Mouse (Mus musculus) heart, embryonic 11.5 days (tissue): Measurements from ENCODE around the gene Rpl10a. TPM values are rescaled to one million over a fixed set of nuclear protein-coding genes. Genes with fewer than 3 reads are reported as not detected.
A peak's percentile ranks its signal among the peaks of the same experiment; 100 is the strongest.
"Not testable (repeated sequence)": the region's sequence is repeated elsewhere in the genome, so short reads cannot be mapped to it uniquely, and the experiment has no call there.

ENCODE experiments used
- ATAC-seq: fragments of 200-750 bp; cut with Nextera tagmentation; replicated peaks from 2 replicates; pipeline ENCODE4 v1.8.0; 2017; ENCODE audit warnings: moderate library complexity; ENCODE audit not compliant: insufficient number of reproducible peaks, low FRiP score, low TSS enrichment
- H3K27ac ChIP-seq: fragments of 300-500 bp; sonication (generic); 2 replicates; pipeline ENCODE4 v1.5.1; 2014; ENCODE audit warnings: mild to moderate bottlenecking, low read depth, low read length
- H3K27me3 ChIP-seq: fragments of 300-500 bp; sonication (generic); 2 replicates; pipeline ENCODE4 v1.6.1; 2014; ENCODE audit warnings: mild to moderate bottlenecking, low read length, mixed read lengths; ENCODE audit not compliant: control insufficient read depth, insufficient read depth
- H3K36me3 ChIP-seq: fragments of 300-500 bp; sonication (generic); 2 replicates; pipeline ENCODE4 v1.6.1; 2014; ENCODE audit warnings: mild to moderate bottlenecking, low read length, moderate library complexity, mixed read lengths; ENCODE audit not compliant: control insufficient read depth, insufficient read depth
- H3K4me1 ChIP-seq: fragments of 300-500 bp; sonication (generic); 2 replicates; pipeline ENCODE4 v1.6.1; 2014; ENCODE audit warnings: low read length; ENCODE audit not compliant: control insufficient read depth, insufficient read depth
- H3K4me2 ChIP-seq: fragments of 300-500 bp; sonication (generic); 2 replicates; pipeline ENCODE4 v1.6.1; 2014; ENCODE audit warnings: mild to moderate bottlenecking, moderate library complexity
- H3K4me3 ChIP-seq: fragments of 300-500 bp; sonication (generic); 2 replicates; pipeline ENCODE4 v1.5.1; 2014; ENCODE audit warnings: low read depth, low read length
- H3K9ac ChIP-seq: fragments of 300-500 bp; sonication (generic); 2 replicates; pipeline ENCODE4 v1.6.1; 2014; ENCODE audit warnings: mild to moderate bottlenecking, low read depth, low read length, moderate library complexity
- H3K9me3 ChIP-seq: fragments of 300-500 bp; sonication (generic); replicated peaks from 2 replicates; pipeline ENCODE4 v1.6.1; 2016; ENCODE audit warnings: low read length; ENCODE audit not compliant: control insufficient read depth
- WGBS: fragments of 180-500 bp; shearing (Covaris S2); extraction: QIAGEN DNeasy Blood & Tissue Kit; methylation state at CpG from one replicate; pipeline ENCODE4 v1.1.7; 2014; ENCODE audit not compliant: insufficient replicate concordance; 5-methylcytosine and 5-hydroxymethylcytosine counted together
- polyA plus RNA-seq: library from polyadenylated mRNA; unstranded; fragments of >200 nt; fragmentation: Nextera tagmentation; extraction: Ambion mirVana; gene quantifications from 2 replicates; pipeline ENCODE4 v1.2.1, GENCODE M21; 2014

The Rpl10a gene
- polyA plus RNA-seq, 1 experiment from 2014 or later = 446 TPM

GRCm38 (mm10) chr17:28323786-28324185 lies 4.5 kb upstream of the Rpl10a start:
- H3K9me3 ChIP-seq = no peaks in the 10 kb centered on the region
- WGBS = 84% methylated on average over 8 of the region's 8 CpGs
- no peak overlapping the region for H3K4me3 ChIP-seq
- H3K4me1 ChIP-seq = peaks cover 6% of the 10 kb centered on the region; the same call in 1 of the 2 replicates
- no peak overlapping the region for H3K27ac ChIP-seq
- no peaks in the 10 kb centered on the region for H3K27me3 ChIP-seq
- no peak for ATAC-seq
- no peak overlapping the region for H3K4me2 ChIP-seq
- no peak overlapping the region for H3K9ac ChIP-seq
- peaks cover 7% of the 10 kb centered on the region; the same call in 1 of the 2 replicates for H3K36me3 ChIP-seq

- peaks cover 11% of the 10 kb centered on the region for H3K36me3 ChIP-seq
- 97% methylated on average over 7 of the region's 7 CpGs for whole genome bisulfite sequencing
Observed at GRCm38 (mm10) chr17:28324416-28324815, 3.9 kb upstream of the Rpl10a start.

GRCm38 (mm10) chr17:28325751-28326150 lies 2.5 kb upstream of the Rpl10a start:
- H3K4me2 ChIP-seq = no peak overlapping the region
- H3K27me3 ChIP-seq = no peaks in the 10 kb centered on the region
- peaks cover 12% of the 10 kb centered on the region for H3K4me1 ChIP-seq
- no peak overlapping the region for H3K9ac ChIP-seq
- H3K36me3 ChIP-seq = peaks cover 13% of the 10 kb centered on the region
- 89% methylated on average over 8 of the region's 8 CpGs for WGBS
- H3K4me3 ChIP-seq = no peak overlapping the region
- H3K9me3 ChIP-seq = no peaks in the 10 kb centered on the region
- H3K27ac ChIP-seq = no peak overlapping the region
- no peak for ATAC-seq

More at GRCm38 (mm10) chr17:28324416-28324815, 3.9 kb upstream of the Rpl10a start:
- H3K9ac ChIP-seq, H3K27ac ChIP-seq, H3K4me3 ChIP-seq, H3K27me3 ChIP-seq, ATAC-seq, H3K9me3 ChIP-seq, H3K4me2 ChIP-seq, H3K4me1 ChIP-seq: not testable (repeated sequence)

- H3K9me3 ChIP-seq = no peaks in the 10 kb centered on the region
- no peak for ATAC-seq
- peaks cover 18% of the 10 kb centered on the region for H3K4me1 ChIP-seq
- no peak overlapping the region for H3K4me2 ChIP-seq
- no peaks in the 10 kb centered on the region for H3K27me3 ChIP-seq
- H3K36me3 ChIP-seq = peaks cover 16% of the 10 kb centered on the region
- H3K4me3 ChIP-seq = no peak overlapping the region
- H3K27ac ChIP-seq = no peak overlapping the region
- H3K9ac ChIP-seq = peak overlapping the region; percentile 68; the same call in 1 of the 2 replicates
- 80% methylated on average over 3 of the region's 3 CpGs for WGBS
Observed at GRCm38 (mm10) chr17:28326951-28327350, 1.3 kb upstream of the Rpl10a start.

GRCm38 (mm10) chr17:28327673-28328325 lies 472 bp upstream of the Rpl10a start:
- peak overlapping the region; percentile 98 for H3K27ac ChIP-seq
- ATAC-seq = peak; percentile 24; the same call in 1 of the 2 replicates
- peak overlapping the region; percentile 68 for H3K9ac ChIP-seq
- no peaks in the 10 kb centered on the region for H3K27me3 ChIP-seq
- 10% methylated on average over 22 of the region's 22 CpGs for WGBS
- H3K4me1 ChIP-seq = peaks cover 23% of the 10 kb centered on the region
- H3K36me3 ChIP-seq = peaks cover 18% of the 10 kb centered on the region
- no peaks in the 10 kb centered on the region for H3K9me3 ChIP-seq
- peak overlapping the region; percentile 96 for H3K4me2 ChIP-seq
- H3K4me3 ChIP-seq = peak overlapping the region; percentile 97

- Histone ChIP-seq H3K9ac (peak overlapping the region; percentile 100), H3K27ac (peak overlapping the region; percentile 98), H3K27me3 (no peaks in the 10 kb centered on the region), H3K9me3 (no peaks in the 10 kb centered on the region), H3K4me3 (peak overlapping the region; percentile 97), H3K36me3 (peaks cover 21% of the 10 kb centered on the region), H3K4me2 (peak overlapping the region; percentile 96), H3K4me1 (peaks cover 34% of the 10 kb centered on the region)
- WGBS = under 1% methylated on average over 25 of the region's 25 CpGs
- 0 out of 2 replicates have a peak, but pooled peaks have one; percentile 2 for ATAC-seq
Observed at GRCm38 (mm10) chr17:28328946-28329345, 675 bp downstream of the Rpl10a start.

GRCm38 (mm10) chr17:28329503-28330231 lies 1.4 kb downstream of the Rpl10a start:
- Histone ChIP-seq H3K27me3 (no peaks in the 10 kb centered on the region), H3K27ac (peak overlapping the region; percentile 98), H3K4me2 (peak overlapping the region; percentile 96), H3K9me3 (no peaks in the 10 kb centered on the region), H3K36me3 (peaks cover 17% of the 10 kb centered on the region), H3K9ac (peak overlapping the region; percentile 100), H3K4me3 (peak overlapping the region; percentile 97), H3K4me1 (peaks cover 38% of the 10 kb centered on the region)
- 8% methylated on average over 4 of the region's 4 CpGs for WGBS
- no peak for ATAC-seq

- Histone ChIP-seq H3K9me3 (no peaks in the 10 kb centered on the region), H3K4me3 (peak overlapping the region; percentile 97), H3K4me2 (peak overlapping the region; percentile 96), H3K36me3 (peaks cover 17% of the 10 kb centered on the region), H3K4me1 (peaks cover 38% of the 10 kb centered on the region), H3K27me3 (no peaks in the 10 kb centered on the region), H3K9ac (peak overlapping the region; percentile 100), H3K27ac (no peak overlapping the region)
- ATAC-seq = no peak
- 46% methylated on average over 2 of the region's 2 CpGs for WGBS
Observed at GRCm38 (mm10) chr17:28330232-28330546, 1.9 kb downstream of the Rpl10a start.
